Mouse (Mus musculus) embryonic facial prominence, embryonic 13.5 days (tissue): ENCODE results near the gene Flad1. TPM values are rescaled to one million over a fixed set of nuclear protein-coding genes. Genes with fewer than 3 reads are reported as not detected.

Experiments
- ATAC-seq: fragments of 200-750 bp; cut with Nextera tagmentation; 2 replicates; pipeline ENCODE4 v1.8.0; 2017; ENCODE audit warnings: low read depth; ENCODE audit not compliant: insufficient number of reproducible peaks, insufficient read depth, low FRiP score, low TSS enrichment
- H3K27ac ChIP-seq: fragments of 300-500 bp; sonication (generic); 2 replicates; pipeline ENCODE4 v1.5.1; 2015; ENCODE audit warnings: moderate library complexity, mild to moderate bottlenecking, inconsistent platforms
- H3K27me3 ChIP-seq: fragments of 300-500 bp; sonication (generic); 2 replicates; pipeline ENCODE4 v1.6.1; 2015; ENCODE audit warnings: mild to moderate bottlenecking, inconsistent platforms
- H3K36me3 ChIP-seq: fragments of 300-500 bp; sonication (generic); 2 replicates; pipeline ENCODE4 v1.6.1; 2015; ENCODE audit warnings: mild to moderate bottlenecking, inconsistent platforms
- H3K4me1 ChIP-seq: fragments of 300-500 bp; sonication (generic); 2 replicates; pipeline ENCODE4 v1.6.1; 2015; ENCODE audit warnings: inconsistent platforms
- H3K4me2 ChIP-seq: fragments of 300-500 bp; sonication (generic); 2 replicates; pipeline ENCODE4 v1.6.1; 2015; ENCODE audit warnings: moderate library complexity, mild to moderate bottlenecking, inconsistent platforms
- H3K4me3 ChIP-seq: fragments of 300-500 bp; sonication (generic); 2 replicates; pipeline ENCODE4 v1.5.1; 2015; ENCODE audit warnings: mild to moderate bottlenecking, inconsistent platforms
- H3K9ac ChIP-seq: fragments of 300-500 bp; sonication (generic); 2 replicates; pipeline ENCODE4 v1.6.1; 2015; ENCODE audit warnings: mild to moderate bottlenecking, inconsistent platforms
- H3K9me3 ChIP-seq: fragments of 300-500 bp; sonication (generic); 2 replicates; pipeline ENCODE4 v1.6.1; 2016; ENCODE audit warnings: inconsistent platforms
- WGBS: fragments of 180-500 bp; shearing (Covaris S2); methylation state at CpG from one replicate; pipeline ENCODE4 v1.1.7; 2015; ENCODE audit warnings: mixed read lengths; 5-methylcytosine and 5-hydroxymethylcytosine counted together
- polyA plus RNA-seq: library from polyadenylated mRNA; unstranded; fragments of >200 nt; fragmentation: Nextera tagmentation; extraction: Ambion mirVana; gene quantifications from 2 replicates; pipeline ENCODE4 v1.2.1, GENCODE M21; 2015

Flad1 gene
- polyA plus RNA-seq, 1 experiment from 2014 or later, result 29.4 TPM

DNA sequence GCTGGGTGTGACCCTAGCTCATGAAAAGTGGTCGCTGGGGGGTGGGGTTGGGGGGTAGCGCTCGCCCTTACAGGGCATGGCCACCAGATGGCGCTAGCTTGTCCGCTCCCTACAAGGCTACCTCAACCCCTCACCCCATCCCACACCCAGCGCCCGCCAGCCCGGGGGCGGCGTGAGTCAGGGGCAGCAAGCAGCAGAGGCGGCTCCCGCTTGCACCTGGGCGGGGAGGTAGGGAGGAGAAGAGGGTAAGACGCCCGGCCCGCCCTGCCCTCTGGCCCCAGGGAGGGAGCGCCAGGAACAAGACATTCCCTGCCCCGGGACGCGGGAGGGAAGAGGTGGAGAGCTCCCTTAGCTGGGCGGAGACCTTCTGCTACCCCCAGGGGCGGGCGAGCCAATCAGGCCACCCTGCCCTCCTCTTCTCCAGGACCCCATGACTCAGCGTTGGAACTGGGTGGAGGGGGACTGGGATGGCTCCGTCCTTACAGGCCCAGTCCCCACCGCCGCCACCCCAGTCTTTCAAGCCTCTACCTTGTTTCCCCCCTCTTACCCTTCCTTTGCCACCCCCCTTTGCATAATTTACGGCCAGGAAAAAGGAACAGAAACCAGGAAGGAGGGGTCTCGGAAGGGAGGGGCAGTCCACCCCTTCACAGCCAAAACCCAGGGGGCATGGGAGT lies 33.1 kb downstream of the Flad1 start:
- Histone ChIP-seq H3K4me2 (peak overlapping the region; percentile 71), H3K9me3 (no peaks in the 10 kb centered on the region), H3K9ac (peak overlapping the region; percentile 75), H3K36me3 (peaks cover 5% of the 10 kb centered on the region; the same call in 1 of the 2 replicates), H3K27me3 (no peaks in the 10 kb centered on the region), H3K27ac (peak overlapping the region; percentile 51), H3K4me3 (peak overlapping the region; percentile 55), H3K4me1 (peaks cover 14% of the 10 kb centered on the region)
- peak; percentile 78 for ATAC-seq
- under 1% methylated on average over 28 of the region's 29 CpGs for WGBS

DNA sequence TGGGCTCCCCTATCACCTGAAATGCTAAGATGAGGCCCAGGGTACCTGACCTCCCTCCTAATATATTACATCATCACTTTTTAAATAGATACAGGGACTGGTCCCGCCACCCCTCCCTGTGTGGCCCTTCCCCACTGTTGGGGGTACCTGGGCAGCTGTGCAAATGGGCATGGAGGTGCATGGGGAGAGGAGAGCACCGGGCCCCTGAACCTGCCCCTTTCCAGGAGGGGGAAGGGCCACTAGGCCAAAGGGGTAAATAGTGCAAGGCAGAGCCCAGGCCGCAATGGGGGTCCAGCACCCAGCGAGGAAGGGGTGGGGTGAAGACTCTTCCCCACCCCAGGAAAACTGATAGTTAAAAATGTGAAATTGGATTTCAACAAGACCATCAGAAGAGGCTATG lies 33.8 kb downstream of the Flad1 start:
- Histone ChIP-seq H3K27me3 (no peaks in the 10 kb centered on the region), H3K9ac (no peak overlapping the region), H3K4me1 (peaks cover 14% of the 10 kb centered on the region), H3K4me2 (peak overlapping the region; percentile 71), H3K36me3 (peaks cover 5% of the 10 kb centered on the region; the same call in 1 of the 2 replicates), H3K4me3 (peak overlapping the region; percentile 55), H3K27ac (0 out of 2 replicates have a peak overlapping the region, but pooled peaks have one; percentile 51), H3K9me3 (no peaks in the 10 kb centered on the region)
- no peak for ATAC-seq
- WGBS, result 79% methylated on average over 4 of the region's 4 CpGs

DNA sequence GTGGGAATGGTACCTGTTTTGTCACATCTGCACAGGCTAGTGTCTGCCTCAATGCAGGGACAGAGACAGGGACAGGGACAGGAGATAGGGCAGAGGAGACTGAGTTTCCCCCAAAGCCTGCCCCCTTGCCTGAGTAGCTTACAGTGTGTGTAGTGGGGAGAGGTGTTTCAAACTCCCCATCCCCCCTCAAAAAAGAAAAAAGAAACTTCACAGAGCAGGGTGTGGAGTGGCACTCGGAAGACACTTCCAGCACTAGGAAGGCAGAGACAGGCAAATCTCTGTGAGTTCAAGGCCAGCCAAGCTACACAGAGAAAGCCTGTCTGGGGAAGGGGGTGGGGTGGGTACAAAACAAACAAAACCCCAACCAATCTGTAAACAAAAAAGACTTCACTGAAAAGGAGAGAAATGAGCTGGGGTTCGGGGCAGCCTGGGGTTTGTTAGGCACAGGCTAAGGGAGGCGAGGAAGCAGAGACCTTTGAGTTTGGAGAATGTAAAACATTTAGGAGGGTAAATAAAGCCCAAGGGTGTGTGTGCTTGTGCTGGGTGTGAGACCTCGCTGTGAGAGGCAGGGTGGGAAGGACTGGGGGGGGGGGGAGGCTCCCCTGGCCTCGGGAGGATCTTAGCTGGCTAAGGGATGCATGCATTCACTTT lies 38.0 kb downstream of the Flad1 start:
- WGBS, result 40% methylated on average over 5 of the region's 5 CpGs
- Histone ChIP-seq H3K9me3 (no peaks in the 10 kb centered on the region), H3K9ac (no peak overlapping the region), H3K36me3 (no peaks in the 10 kb centered on the region), H3K4me3 (no peak overlapping the region), H3K27me3 (no peaks in the 10 kb centered on the region), H3K4me2 (no peak overlapping the region), H3K27ac (no peak overlapping the region), H3K4me1 (peaks cover 8% of the 10 kb centered on the region)
- no peak for ATAC-seq

DNA sequence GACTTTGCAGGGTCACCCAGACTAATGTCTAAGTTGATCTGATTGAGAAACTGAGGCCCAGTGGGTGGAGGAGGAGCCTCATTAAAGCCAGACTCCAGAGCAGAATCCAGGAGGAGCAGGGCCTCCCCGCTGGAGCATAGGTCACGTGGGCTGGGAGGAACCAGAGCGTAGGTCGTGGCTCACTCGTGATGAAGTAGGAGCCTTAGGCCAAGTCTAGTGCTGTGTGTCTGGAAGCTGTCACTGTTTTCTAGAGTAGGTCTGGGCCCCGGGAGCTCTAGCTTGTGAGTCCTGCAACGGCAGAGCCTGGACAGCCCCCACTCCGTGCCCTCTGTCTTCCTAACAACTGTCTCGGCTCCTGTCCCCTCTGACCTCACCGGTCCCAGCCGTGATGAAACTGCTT lies 44.3 kb downstream of the Flad1 start:
- WGBS, result 57% methylated on average over 11 of the region's 11 CpGs
- ATAC-seq, result no peak
- Histone ChIP-seq H3K4me1 (0 out of 2 replicates have a peak, but pooled peaks cover 4% of the 10 kb centered on the region), H3K4me2 (no peak overlapping the region), H3K27me3 (no peaks in the 10 kb centered on the region), H3K27ac (no peak overlapping the region), H3K9ac (no peak overlapping the region), H3K9me3 (no peaks in the 10 kb centered on the region), H3K4me3 (no peak overlapping the region), H3K36me3 (no peaks in the 10 kb centered on the region)

DNA sequence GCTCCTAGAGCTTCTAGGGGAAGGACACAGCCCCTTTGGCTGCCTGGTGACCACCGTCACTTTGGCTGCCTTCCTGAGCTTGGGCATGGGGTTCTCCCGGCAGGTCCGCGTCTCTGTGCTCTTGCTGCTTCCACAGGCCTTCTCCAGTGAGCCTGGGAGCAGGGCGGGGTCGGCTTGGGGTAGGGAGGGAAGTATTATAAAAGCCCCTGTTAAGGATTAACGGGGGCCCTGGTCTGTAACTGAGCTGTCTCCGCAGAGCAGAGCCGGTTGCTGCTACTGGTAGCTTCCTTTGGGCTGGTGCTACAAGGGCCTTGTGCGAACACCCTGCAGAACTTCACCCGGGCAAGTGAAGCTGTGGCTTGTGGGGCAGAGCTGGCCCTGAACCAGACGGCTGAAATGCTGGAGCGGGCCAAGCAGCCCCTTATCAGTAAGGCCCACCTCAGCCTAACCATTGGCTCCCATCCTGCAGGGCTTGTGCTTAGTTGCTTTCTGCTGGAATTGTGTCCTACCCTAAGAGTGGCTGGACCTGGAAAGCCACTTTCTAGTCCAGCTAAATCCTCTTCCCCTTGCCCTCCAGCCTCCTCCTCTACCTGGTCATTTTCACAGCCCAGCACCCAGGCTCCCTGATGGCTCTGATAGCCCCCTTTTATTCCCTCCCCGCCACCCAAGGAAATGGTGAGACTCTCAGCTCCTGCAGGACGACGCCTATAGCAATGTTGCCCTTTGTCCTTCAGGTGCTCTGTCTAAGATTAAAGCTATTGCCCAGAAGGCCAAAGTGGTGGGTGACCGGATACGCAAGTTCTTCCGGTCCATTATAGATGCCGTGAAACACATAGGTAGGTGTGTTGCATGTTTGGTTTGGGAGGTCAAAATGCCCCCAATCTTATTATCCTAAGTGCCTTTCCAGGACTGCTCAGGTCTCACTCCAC lies 45.9 kb downstream of the Flad1 start:
- WGBS, result 70% methylated on average over 20 of the region's 20 CpGs
- H3K4me1 ChIP-seq, result 0 out of 2 replicates have a peak, but pooled peaks cover 4% of the 10 kb centered on the region
- H3K27ac ChIP-seq, result no peak overlapping the region
- no peak for ATAC-seq
- H3K4me2 ChIP-seq, result no peak overlapping the region
- no peak overlapping the region for H3K9ac ChIP-seq
- no peaks in the 10 kb centered on the region for H3K9me3 ChIP-seq
- H3K27me3 ChIP-seq, result no peaks in the 10 kb centered on the region
- H3K36me3 ChIP-seq, result no peaks in the 10 kb centered on the region
- H3K4me3 ChIP-seq, result no peak overlapping the region

DNA sequence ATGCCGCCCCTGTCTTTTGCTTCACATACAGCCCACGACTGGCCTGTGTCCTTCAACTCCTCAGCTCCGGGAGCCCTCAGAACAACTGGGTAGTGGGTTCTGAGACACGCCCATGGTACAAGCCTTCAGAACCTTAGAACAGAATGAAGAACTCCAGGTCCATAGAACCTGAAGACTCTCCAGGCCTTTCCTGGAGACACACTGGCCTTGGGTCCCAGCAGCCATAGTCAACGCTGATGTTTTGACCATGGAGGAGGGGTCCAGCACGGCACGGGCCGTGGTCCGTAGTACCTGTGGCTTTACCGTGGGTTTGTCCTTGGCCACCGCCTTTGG lies 46.6 kb downstream of the Flad1 start, which contains the start of gene Dcst1:
Gene Dcst1, minus strand, starts transcription at position 101 of the 333 bp plus-strand sequence.
- Histone ChIP-seq H3K4me1 (0 out of 2 replicates have a peak, but pooled peaks cover 4% of the 10 kb centered on the region), H3K4me2 (no peak within 1 kb of the TSS), H3K9ac (no peak within 1 kb of the TSS), H3K27ac (no peak within 1 kb of the TSS), H3K9me3 (no peaks in the 10 kb centered on the region), H3K27me3 (no peaks in the 10 kb centered on the region), H3K36me3 (no peaks in the 10 kb centered on the region), H3K4me3 (no peak within 1 kb of the TSS)
- no peak for ATAC-seq
- 90% methylated on average over 11 of the region's 11 CpGs for WGBS

DNA sequence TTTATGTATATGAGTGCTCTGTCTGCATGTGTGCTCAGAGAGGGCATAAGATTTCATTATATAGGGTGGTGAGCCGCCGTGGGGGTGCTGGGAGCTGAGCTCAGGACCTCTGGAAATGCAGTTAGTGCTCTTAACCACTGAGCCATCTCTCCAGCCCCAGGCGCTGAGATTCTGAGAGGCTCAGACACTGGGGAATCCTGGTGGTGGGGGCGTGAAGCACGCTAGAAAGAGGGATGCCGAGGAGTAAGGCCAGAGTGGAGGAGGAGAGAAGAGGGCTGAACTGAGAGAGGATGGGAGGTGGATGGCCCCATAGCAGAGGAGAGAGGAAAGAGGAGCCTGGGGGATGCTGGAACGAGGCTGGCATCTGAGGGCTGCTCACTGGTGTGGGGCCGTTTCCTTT lies 47.0 kb downstream of the Flad1 start:
- 60% methylated on average over 8 of the region's 8 CpGs for WGBS
- Histone ChIP-seq H3K9ac (no peak overlapping the region), H3K27me3 (no peaks in the 10 kb centered on the region)

DNA sequence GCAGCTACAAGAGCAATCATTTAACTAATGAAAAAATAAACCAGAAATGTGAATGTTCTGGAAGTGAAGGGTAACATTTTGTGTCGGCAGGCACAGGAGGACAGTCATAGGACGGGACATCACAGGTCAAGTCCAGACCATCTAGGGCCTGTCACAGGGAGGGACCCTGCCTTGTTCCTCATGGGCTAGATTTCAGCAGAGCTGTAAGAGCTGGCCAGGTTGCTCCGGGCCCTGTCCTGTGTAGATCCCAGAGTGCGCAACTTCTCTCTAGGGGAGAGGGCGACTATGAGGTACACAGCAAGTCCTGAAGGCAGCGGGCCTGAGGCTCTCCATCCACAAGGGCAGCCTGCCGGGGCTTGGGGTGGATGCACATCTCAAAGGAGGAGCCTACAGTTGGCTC lies 50.0 kb downstream of the Flad1 start, which contains the start of gene Dcst2:
Gene Dcst2, plus strand, starts transcription at position 301 of the 400 bp plus-strand sequence.
- Histone ChIP-seq H3K36me3 (no peaks in the 10 kb centered on the region), H3K4me2 (no peak within 1 kb of the TSS), H3K9ac (no peak within 1 kb of the TSS), H3K4me3 (no peak within 1 kb of the TSS), H3K9me3 (no peaks in the 10 kb centered on the region), H3K27me3 (no peaks in the 10 kb centered on the region), H3K4me1 (0 out of 2 replicates have a peak, but pooled peaks cover 4% of the 10 kb centered on the region), H3K27ac (no peak within 1 kb of the TSS)
- ATAC-seq, result no peak
- 81% methylated on average over 7 of the region's 7 CpGs for WGBS

More for the DNA sequence above, 47.0 kb downstream of the Flad1 start:
- ATAC-seq, result no peak
- no peak overlapping the region for H3K4me3 ChIP-seq
- H3K36me3 ChIP-seq, result no peaks in the 10 kb centered on the region
- H3K4me1 ChIP-seq, result 0 out of 2 replicates have a peak, but pooled peaks cover 4% of the 10 kb centered on the region
- H3K4me2 ChIP-seq, result no peak overlapping the region
- H3K27ac ChIP-seq, result no peak overlapping the region
- H3K9me3 ChIP-seq, result no peaks in the 10 kb centered on the region

DNA sequence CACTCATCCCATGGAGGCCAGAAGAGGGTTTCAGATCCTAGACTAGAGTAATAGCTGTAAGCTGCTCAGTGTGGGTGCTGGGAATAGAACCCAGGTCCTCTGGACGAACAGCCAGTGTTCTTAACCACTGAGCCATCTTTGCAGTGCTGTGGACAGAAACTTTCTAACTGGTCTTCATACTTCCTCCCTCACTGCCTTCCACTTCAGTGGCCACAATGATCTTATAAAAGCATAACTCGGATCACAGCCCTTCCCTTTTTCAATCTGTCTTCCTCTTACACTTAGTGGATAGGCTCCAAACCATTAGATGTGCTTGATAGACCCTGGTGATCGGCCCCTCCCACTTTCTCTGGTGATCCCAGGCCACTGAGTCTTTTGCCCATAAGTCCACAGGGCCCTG lies 51.4 kb downstream of the Flad1 start:
- Histone ChIP-seq H3K27ac (no peak overlapping the region), H3K27me3 (0 out of 2 replicates have a peak, but pooled peaks cover 4% of the 10 kb centered on the region), H3K4me3 (no peak overlapping the region), H3K4me1 (no peaks in the 10 kb centered on the region), H3K9me3 (no peaks in the 10 kb centered on the region), H3K36me3 (no peaks in the 10 kb centered on the region), H3K9ac (no peak overlapping the region), H3K4me2 (no peak overlapping the region)
- WGBS, result 73% methylated on average over 3 of the region's 3 CpGs
- no peak for ATAC-seq

DNA sequence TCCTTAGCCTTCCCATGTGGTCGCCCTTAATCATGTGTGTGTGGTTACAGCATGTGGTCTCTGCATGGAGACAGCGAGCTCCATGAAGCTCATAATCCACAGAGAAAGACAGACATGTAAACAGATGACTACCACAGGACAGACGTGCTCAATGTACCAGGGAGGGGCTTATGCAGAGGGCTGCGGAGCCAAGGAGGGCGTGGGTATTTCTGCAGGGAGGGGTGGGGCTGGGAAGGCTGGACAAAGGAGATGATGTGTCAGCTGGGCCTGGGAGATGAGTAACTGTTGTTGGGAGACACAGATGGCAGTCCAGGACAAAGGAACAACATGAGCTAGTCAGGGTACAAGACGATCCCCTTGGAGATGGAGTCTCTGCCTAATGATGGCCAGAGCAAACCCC lies 52.0 kb downstream of the Flad1 start:
- H3K4me2 ChIP-seq, result no peak overlapping the region

DNA sequence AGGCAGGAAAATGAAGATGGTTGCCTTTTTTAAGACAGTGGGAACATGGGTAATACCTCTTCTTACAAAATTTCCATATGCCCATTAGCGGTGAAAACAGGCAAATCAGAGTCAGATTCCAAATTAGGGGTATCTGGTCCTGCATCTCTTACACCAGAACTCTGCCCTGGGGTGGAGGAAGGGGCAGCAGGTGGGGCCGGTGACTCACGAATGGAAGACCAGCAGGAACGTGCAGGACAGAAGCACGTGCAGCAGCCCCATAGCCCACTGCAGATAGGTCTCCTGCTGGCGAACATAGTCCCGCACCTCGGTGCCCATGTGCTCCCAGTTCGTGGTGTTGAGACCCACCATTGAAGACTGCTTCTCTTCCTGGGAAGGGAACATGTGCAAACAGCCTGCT lies 55.6 kb downstream of the Flad1 start:
- no peak overlapping the region for H3K9ac ChIP-seq
- 60% methylated on average over 9 of the region's 9 CpGs for WGBS
- H3K36me3 ChIP-seq, result no peaks in the 10 kb centered on the region
- no peak overlapping the region for H3K4me3 ChIP-seq
- ATAC-seq, result no peak
- no peak overlapping the region for H3K4me2 ChIP-seq
- 0 out of 2 replicates have a peak, but pooled peaks cover 2% of the 10 kb centered on the region for H3K4me1 ChIP-seq
- peaks cover 12% of the 10 kb centered on the region; the same call in 1 of the 2 replicates for H3K27me3 ChIP-seq
- no peaks in the 10 kb centered on the region for H3K9me3 ChIP-seq
- H3K27ac ChIP-seq, result no peak overlapping the region

More for the DNA sequence above, 52.0 kb downstream of the Flad1 start:
- WGBS, result 69% methylated on average over 6 of the region's 6 CpGs
- no peaks in the 10 kb centered on the region for H3K36me3 ChIP-seq
- no peak overlapping the region for H3K4me3 ChIP-seq
- H3K4me1 ChIP-seq, result 0 out of 2 replicates have a peak, but pooled peaks cover 2% of the 10 kb centered on the region
- H3K27ac ChIP-seq, result no peak overlapping the region
- H3K9ac ChIP-seq, result no peak overlapping the region
- 0 out of 2 replicates have a peak, but pooled peaks cover 4% of the 10 kb centered on the region for H3K27me3 ChIP-seq
- ATAC-seq, result no peak
- no peaks in the 10 kb centered on the region for H3K9me3 ChIP-seq
